Mouse (Mus musculus): Measurements from ENCODE around the gene Hus1. TPM values are rescaled to one million over a fixed set of nuclear protein-coding genes. Genes with fewer than 3 reads are reported as not detected.

Hus1 gene
- polyA plus RNA-seq, 1 experiment from 2014 or later = 6.4 TPM

DNA sequence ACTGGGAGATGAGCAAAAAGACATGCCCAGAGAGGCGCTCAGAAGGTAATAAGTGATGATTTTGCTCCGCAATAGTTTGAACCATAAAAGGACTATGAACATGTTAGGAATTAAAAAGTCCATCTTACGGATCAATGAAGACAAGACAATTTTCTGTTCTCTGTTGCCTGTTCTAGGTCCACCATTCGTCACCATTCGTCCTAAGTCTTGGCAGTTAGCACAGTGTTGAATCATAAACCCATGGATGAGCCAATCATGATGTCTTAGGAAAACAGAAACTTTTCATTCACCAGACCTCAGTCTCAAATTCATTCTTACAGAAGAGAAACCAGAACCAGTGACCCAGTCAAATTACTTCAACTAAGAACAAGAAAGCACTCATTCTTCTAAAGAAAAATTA is 2.2 kb downstream of the Hus1 start:
- no peak overlapping the region for H3K4me2 ChIP-seq (replicated peaks; ENCODE audit: low read depth, low read length)
- H3K9ac ChIP-seq (replicated peaks; ENCODE audit: low read depth) = no peak overlapping the region
- no peak for TF ChIP-seq EP300 (IDR thresholded peaks at IDR 0.05)
- no peak for TF ChIP-seq CTCF (IDR thresholded peaks at IDR 0.05)
- WGBS = 95% methylated on average over 5 of the region's 5 CpGs
- DNase-seq (ENCODE audit: low spot score) (no peak), ATAC-seq (no peak)
- H3K9me3 ChIP-seq (ENCODE audit: low read length) = no peaks in the 10 kb centered on the region
- no peak overlapping the region for H3K27ac ChIP-seq (ENCODE audit: low read length)
- peaks cover 13% of the 10 kb centered on the region; the same call in 1 of the 2 replicates for H3K36me3 ChIP-seq (ENCODE audit: insufficient read depth, low read length)
- no peak overlapping the region for H3K4me3 ChIP-seq (ENCODE audit: low read depth, low read length)
- no peaks in the 10 kb centered on the region for H3K27me3 ChIP-seq (replicated peaks; ENCODE audit: insufficient read depth, low read length)
- H3K4me1 ChIP-seq (ENCODE audit: insufficient read depth, low read depth, low read length) = no peaks in the 10 kb centered on the region

DNA sequence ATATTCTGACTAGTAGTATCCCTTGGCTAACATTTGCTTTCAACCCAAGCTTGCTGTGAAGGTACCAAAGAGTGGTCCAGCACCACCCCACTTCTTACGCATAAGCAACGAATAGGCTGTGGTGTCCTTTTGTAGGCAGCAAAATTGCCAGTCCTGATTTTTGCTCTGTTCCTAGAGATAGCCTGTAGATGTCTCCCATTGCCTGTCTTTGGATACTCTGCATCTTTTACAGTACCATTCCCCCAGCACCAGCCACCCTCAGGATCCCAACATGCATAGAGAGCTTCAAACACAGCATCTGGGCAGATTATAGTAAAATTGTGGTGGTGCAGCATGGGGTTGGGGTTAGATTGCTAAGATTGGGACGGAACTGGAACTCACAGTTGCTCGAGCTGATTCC is 22.9 kb downstream of the Hus1 start:
- Histone ChIP-seq H3K9ac (replicated peaks; ENCODE audit: low read depth) (no peak overlapping the region), H3K27ac (ENCODE audit: low read length) (no peak overlapping the region), H3K36me3 (ENCODE audit: insufficient read depth, low read length) (no peaks in the 10 kb centered on the region), H3K4me1 (ENCODE audit: insufficient read depth, low read depth, low read length) (no peaks in the 10 kb centered on the region), H3K4me2 (replicated peaks; ENCODE audit: low read depth, low read length) (no peak overlapping the region), H3K9me3 (ENCODE audit: low read length) (no peaks in the 10 kb centered on the region), H3K27me3 (replicated peaks; ENCODE audit: insufficient read depth, low read length) (no peaks in the 10 kb centered on the region), H3K4me3 (ENCODE audit: low read depth, low read length) (no peak overlapping the region)
- no peak for TF ChIP-seq EP300 (IDR thresholded peaks at IDR 0.05)
- no peak for TF ChIP-seq CTCF (IDR thresholded peaks at IDR 0.05)
- no peak for ATAC-seq
- DNase-seq (ENCODE audit: low spot score) = no peak
- WGBS = 72% methylated on average over 4 of the region's 4 CpGs

DNA sequence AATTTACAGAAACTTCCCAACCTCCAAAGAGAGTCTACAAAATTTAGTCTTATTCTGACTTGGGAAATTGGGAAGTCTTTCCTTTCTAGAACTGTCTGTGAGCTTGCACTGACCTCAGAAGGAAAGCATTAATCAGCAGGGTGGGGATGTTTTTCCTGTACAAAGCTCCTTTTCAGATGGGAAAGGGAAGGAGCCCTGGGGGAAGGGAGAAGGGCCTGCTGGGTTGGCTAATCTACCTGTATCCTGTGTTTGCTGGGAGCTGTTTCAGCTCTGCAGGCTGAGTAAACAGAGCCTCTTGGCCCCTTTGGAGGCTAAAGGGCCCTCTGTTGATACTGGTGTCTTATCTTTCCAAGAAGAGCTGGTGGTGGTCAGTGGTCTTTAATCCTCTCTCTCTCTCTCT is 24.9 kb downstream of the Hus1 start:
- Histone ChIP-seq H3K27ac (ENCODE audit: low read length) (no peak overlapping the region), H3K36me3 (ENCODE audit: insufficient read depth, low read length) (no peaks in the 10 kb centered on the region), H3K4me3 (ENCODE audit: low read depth, low read length) (no peak overlapping the region), H3K9ac (replicated peaks; ENCODE audit: low read depth) (no peak overlapping the region), H3K27me3 (replicated peaks; ENCODE audit: insufficient read depth, low read length) (no peaks in the 10 kb centered on the region), H3K4me1 (ENCODE audit: insufficient read depth, low read depth, low read length) (no peaks in the 10 kb centered on the region), H3K4me2 (replicated peaks; ENCODE audit: low read depth, low read length) (no peak overlapping the region), H3K9me3 (ENCODE audit: low read length) (no peaks in the 10 kb centered on the region)
- TF ChIP-seq EP300 (IDR thresholded peaks at IDR 0.05) = no peak; the same call in 1 of the 2 replicates
- no peak for TF ChIP-seq CTCF (IDR thresholded peaks at IDR 0.05)
- peak; percentile 70 for ATAC-seq
- peak; percentile 18 for DNase-seq (ENCODE audit: low spot score)

DNA sequence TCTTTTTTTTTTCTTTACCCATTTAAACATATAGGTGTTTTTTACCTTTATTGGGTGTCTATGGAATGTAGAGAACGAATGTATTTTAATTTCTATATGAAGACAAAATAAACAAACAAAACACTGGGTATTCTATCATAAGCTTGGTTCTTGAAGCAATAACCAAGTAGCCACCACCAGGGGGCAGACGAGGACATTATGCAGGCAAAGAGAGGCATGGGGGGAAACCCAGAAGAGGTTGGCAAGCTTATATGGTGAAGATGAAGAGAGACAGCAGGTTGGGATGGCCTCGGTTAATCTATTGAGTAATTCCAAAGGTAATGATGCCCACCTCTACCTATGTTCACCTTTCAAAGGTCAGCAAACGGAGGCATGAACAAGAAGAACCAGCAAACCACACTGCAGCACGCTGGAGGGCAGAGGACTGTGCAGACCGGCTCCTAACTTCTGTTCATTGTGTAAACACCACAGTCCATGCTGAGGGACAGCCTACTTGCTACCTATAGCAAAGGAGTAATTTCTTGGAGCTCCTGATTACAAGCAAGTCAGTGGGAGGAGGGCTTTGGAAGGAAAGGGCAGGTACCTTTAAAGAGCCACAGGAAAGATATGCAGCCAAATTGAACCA is 27.6 kb downstream of the Hus1 start:
- TF ChIP-seq EP300 (IDR thresholded peaks at IDR 0.05) (no peak), CTCF (IDR thresholded peaks at IDR 0.05) (peak; percentile 86)
- H3K4me3 ChIP-seq (ENCODE audit: low read depth, low read length) = no peak overlapping the region
- DNase-seq (ENCODE audit: low spot score) (peak; percentile 85), ATAC-seq (no peak)
- no peaks in the 10 kb centered on the region for H3K4me1 ChIP-seq (ENCODE audit: insufficient read depth, low read depth, low read length)
- H3K9me3 ChIP-seq (ENCODE audit: low read length) = no peaks in the 10 kb centered on the region
- no peak overlapping the region for H3K4me2 ChIP-seq (replicated peaks; ENCODE audit: low read depth, low read length)
- H3K36me3 ChIP-seq (ENCODE audit: insufficient read depth, low read length) = no peaks in the 10 kb centered on the region
- WGBS = 25% methylated on average over 6 of the region's 6 CpGs
- no peak overlapping the region for H3K27ac ChIP-seq (ENCODE audit: low read length)
- H3K27me3 ChIP-seq (replicated peaks; ENCODE audit: insufficient read depth, low read length) = no peaks in the 10 kb centered on the region
- H3K9ac ChIP-seq (replicated peaks; ENCODE audit: low read depth) = no peak overlapping the region

DNA sequence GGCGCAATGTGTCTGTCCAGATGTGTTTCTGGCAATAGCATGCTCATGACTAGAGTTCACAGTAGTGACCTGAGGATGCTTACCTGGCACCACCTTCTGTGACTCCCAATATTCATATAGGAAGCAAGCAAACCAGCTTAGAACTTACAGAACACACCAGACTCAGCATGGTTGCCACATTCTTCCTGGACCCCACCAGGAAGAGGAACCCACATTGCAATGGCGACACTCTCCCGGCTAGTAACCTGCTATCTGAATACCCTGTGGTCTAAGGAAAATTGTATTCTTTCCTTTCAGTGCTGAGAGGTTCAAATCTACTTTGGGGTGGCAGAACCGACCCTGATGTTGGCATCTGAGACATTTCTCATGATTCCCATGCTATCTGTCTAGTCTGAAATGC is 32.8 kb downstream of the Hus1 start:
- no peak overlapping the region for H3K4me2 ChIP-seq (replicated peaks; ENCODE audit: low read depth, low read length)
- no peak for DNase-seq (ENCODE audit: low spot score)
- 88% methylated on average over 4 of the region's 4 CpGs for WGBS
- H3K9ac ChIP-seq (replicated peaks; ENCODE audit: low read depth) = no peak overlapping the region
- no peak overlapping the region for H3K27ac ChIP-seq (ENCODE audit: low read length)
- TF ChIP-seq EP300 (IDR thresholded peaks at IDR 0.05) = no peak
- no peak for TF ChIP-seq CTCF (IDR thresholded peaks at IDR 0.05)
- H3K9me3 ChIP-seq (ENCODE audit: low read length) = no peaks in the 10 kb centered on the region
- no peaks in the 10 kb centered on the region for H3K27me3 ChIP-seq (replicated peaks; ENCODE audit: insufficient read depth, low read length)
- H3K4me3 ChIP-seq (ENCODE audit: low read depth, low read length) = no peak overlapping the region
- H3K36me3 ChIP-seq (ENCODE audit: insufficient read depth, low read length) = no peaks in the 10 kb centered on the region
- no peak for ATAC-seq
- H3K4me1 ChIP-seq (ENCODE audit: insufficient read depth, low read depth, low read length) = no peaks in the 10 kb centered on the region

DNA sequence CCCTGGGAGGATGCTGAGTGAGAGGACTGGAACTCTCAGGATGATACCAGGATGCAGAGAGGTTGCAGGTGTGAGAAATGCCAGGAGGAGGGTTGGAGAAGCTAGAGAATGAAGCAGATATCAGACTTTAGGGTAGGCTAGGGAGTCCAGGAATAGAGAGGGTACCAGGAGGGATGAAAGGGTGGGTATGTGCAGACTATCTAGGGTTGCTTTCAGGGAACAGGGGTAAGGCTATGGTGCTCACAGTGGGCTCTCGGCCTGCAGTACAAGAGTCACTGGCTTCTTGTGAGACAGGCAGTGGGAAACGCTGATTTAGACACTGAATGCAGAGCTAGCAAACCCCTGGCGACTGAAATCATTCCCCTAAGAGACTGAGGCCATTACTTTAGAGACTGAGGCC is 37.8 kb downstream of the Hus1 start, which contains the start of gene Pkd1l1:
Gene Pkd1l1 (minus strand): TSS at position 101 of the 400 bp plus-strand sequence.
- no peak within 1 kb of the TSS for H3K27ac ChIP-seq (ENCODE audit: low read length)
- TF ChIP-seq CTCF (IDR thresholded peaks at IDR 0.05) = no peak
- no peak for TF ChIP-seq EP300 (IDR thresholded peaks at IDR 0.05)
- H3K9ac ChIP-seq (replicated peaks; ENCODE audit: low read depth) = no peak within 1 kb of the TSS
- no peaks in the 10 kb centered on the region for H3K4me1 ChIP-seq (ENCODE audit: insufficient read depth, low read depth, low read length)
- 79% methylated on average over 3 of the region's 3 CpGs for WGBS
- no peak within 1 kb of the TSS for H3K4me2 ChIP-seq (replicated peaks; ENCODE audit: low read depth, low read length)
- no peaks in the 10 kb centered on the region for H3K36me3 ChIP-seq (ENCODE audit: insufficient read depth, low read length)
- H3K27me3 ChIP-seq (replicated peaks; ENCODE audit: insufficient read depth, low read length) = no peaks in the 10 kb centered on the region
- H3K4me3 ChIP-seq (ENCODE audit: low read depth, low read length) = no peak within 1 kb of the TSS
- DNase-seq (ENCODE audit: low spot score) (no peak), ATAC-seq (no peak)
- H3K9me3 ChIP-seq (ENCODE audit: low read length) = no peaks in the 10 kb centered on the region

DNA sequence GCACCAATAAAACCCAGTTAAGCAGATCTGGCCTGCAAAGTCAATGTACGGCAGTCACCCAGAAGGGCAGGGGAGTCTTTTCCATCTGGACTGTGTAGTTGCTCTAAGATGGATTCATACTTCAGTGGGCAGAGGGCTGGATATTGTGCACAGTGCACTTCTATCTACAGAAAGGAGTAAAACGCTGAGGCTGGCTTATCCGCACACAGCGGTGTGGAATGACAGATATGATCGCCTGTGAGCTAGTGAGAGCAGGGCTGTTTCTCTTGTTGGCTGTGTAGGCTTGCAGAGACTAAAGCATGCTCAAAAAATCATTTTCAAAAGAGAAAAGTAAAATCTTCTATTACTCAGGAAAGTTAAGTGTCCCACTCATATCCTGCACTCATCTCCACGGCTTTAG is 38.9 kb downstream of the Hus1 start:
- Histone ChIP-seq H3K4me1 (ENCODE audit: insufficient read depth, low read depth, low read length) (no peaks in the 10 kb centered on the region), H3K9ac (replicated peaks; ENCODE audit: low read depth) (no peak overlapping the region), H3K27ac (ENCODE audit: low read length) (no peak overlapping the region), H3K36me3 (ENCODE audit: insufficient read depth, low read length) (no peaks in the 10 kb centered on the region), H3K4me3 (ENCODE audit: low read depth, low read length) (no peak overlapping the region), H3K4me2 (replicated peaks; ENCODE audit: low read depth, low read length) (no peak overlapping the region), H3K9me3 (ENCODE audit: low read length) (no peaks in the 10 kb centered on the region), H3K27me3 (replicated peaks; ENCODE audit: insufficient read depth, low read length) (no peaks in the 10 kb centered on the region)
- 64% methylated on average over 6 of the region's 6 CpGs for WGBS
- ATAC-seq = no peak
- DNase-seq (ENCODE audit: low spot score) = no peak
- TF ChIP-seq EP300 (IDR thresholded peaks at IDR 0.05) = no peak
- TF ChIP-seq CTCF (IDR thresholded peaks at IDR 0.05) = no peak
